In genomic region chr2:135687585-135687984, GRCm38 (mm10) we compare ENCODE assay signal across 27 mouse cellular contexts. TPM values are rescaled to one million over a fixed set of nuclear protein-coding genes. Genes with fewer than 3 reads are reported as not detected.
A peak's percentile ranks its signal among the peaks of the same experiment; 100 is the strongest.
DNase-seq lines count a peak whose midpoint lies in the region; ATAC-seq and TF ChIP-seq lines count a peak whose summit lies in the region.
"Had no signal": no experiment of that assay in that cellular context is flagged by ENCODE, and none has a peak within 500 bp of the region (broad histone marks: within the 10 kb centered on the region; RNA-seq: fewer than 3 reads in every experiment).

No protein-coding gene starts in this region.

- 80% methylated on average over 5 of the region's 5 CpGs for WGBS in intestine, embryonic 14.5 days
- 55% methylated on average over 5 of the region's 5 CpGs for WGBS in intestine, postnatal 0 days
- WGBS in lung, embryonic 15.5 days = 77% methylated on average over 5 of the region's 5 CpGs
- 75% methylated on average over 5 of the region's 5 CpGs for WGBS in lung, embryonic 16.5 days
- 77% methylated on average over 5 of the region's 5 CpGs for WGBS in stomach, embryonic 16.5 days
- 89% methylated on average over 5 of the region's 5 CpGs for WGBS in forebrain, embryonic 10.5 days

- peak; percentile 45 for DNase-seq in intestine, embryonic 14.5 days (ENCODE audit: low spot score)
- DNase-seq in lung, postnatal 4 days = no peak
- DNase-seq in thymus, postnatal 10 days (ENCODE audit: low spot score in 2 of 2) = no peak
- no peak for DNase-seq in forebrain, embryonic 10.5 days (ENCODE audit: extremely low spot score, low spot score)
- DNase-seq: adrenal gland, postnatal 10 days; cerebellum, adult 11 months; cerebellum, adult 9-11 months; embryo, embryonic 11 days; heart, postnatal 14 days; kidney, adult 18-20 months; kidney, postnatal 25 days; right cerebral cortex, postnatal 25 days had no signal

- H3K27ac ChIP-seq in intestine, embryonic 14.5 days (ENCODE audit: low read depth) = no peak overlapping the region
- H3K27ac ChIP-seq in intestine, postnatal 0 days (ENCODE audit: low read depth, low read length) = no peak overlapping the region
- H3K27ac ChIP-seq in lung, embryonic 15.5 days = no peak overlapping the region
- H3K27ac ChIP-seq in lung, embryonic 16.5 days (ENCODE audit: low read length) = peak overlapping the region; percentile 31; the same call in 1 of the 2 replicates
- H3K27ac ChIP-seq in stomach, embryonic 16.5 days (ENCODE audit: low read length) = no peak overlapping the region
- H3K27ac ChIP-seq in forebrain, embryonic 10.5 days = no peak overlapping the region
- H3K27ac ChIP-seq: embryonic facial prominence, embryonic 12.5 days; forebrain, embryonic 15.5 days; kidney, embryonic 15.5 days; layer of hippocampus, adult 2 months; left cerebral cortex, adult 2 months; limb, embryonic 13.5 days; midbrain, embryonic 12.5 days had no signal

- no peaks in the 10 kb centered on the region for H3K9me3 ChIP-seq in intestine, embryonic 14.5 days (ENCODE audit: control insufficient read depth, low read length)
- no peaks in the 10 kb centered on the region for H3K9me3 ChIP-seq in intestine, postnatal 0 days (ENCODE audit: control insufficient read depth)
- H3K9me3 ChIP-seq in lung, embryonic 15.5 days = no peaks in the 10 kb centered on the region
- H3K9me3 ChIP-seq in lung, embryonic 16.5 days (ENCODE audit: control insufficient read depth, low read length) = no peaks in the 10 kb centered on the region
- no peaks in the 10 kb centered on the region for H3K9me3 ChIP-seq in stomach, embryonic 16.5 days (replicated peaks; ENCODE audit: control insufficient read depth, low read length)
- H3K9me3 ChIP-seq in forebrain, embryonic 10.5 days = no peaks in the 10 kb centered on the region
- H3K9me3 ChIP-seq: embryonic facial prominence, embryonic 12.5 days; forebrain, embryonic 15.5 days; kidney, embryonic 15.5 days; limb, embryonic 13.5 days; midbrain, embryonic 12.5 days had no signal

- TF ChIP-seq CTCF in intestine, postnatal 0 days (IDR thresholded peaks at IDR 0.05; ENCODE audit: low read depth) = no peak

- no peak overlapping the region for H3K4me3 ChIP-seq in intestine, embryonic 14.5 days (ENCODE audit: low read depth, low read length)
- no peak overlapping the region for H3K4me3 ChIP-seq in intestine, postnatal 0 days (ENCODE audit: low read depth, low read length)
- no peak overlapping the region for H3K4me3 ChIP-seq in lung, embryonic 15.5 days
- no peak overlapping the region for H3K4me3 ChIP-seq in lung, embryonic 16.5 days (ENCODE audit: low read length)
- H3K4me3 ChIP-seq in stomach, embryonic 16.5 days (replicated peaks; ENCODE audit: low read length) = no peak overlapping the region
- no peak overlapping the region for H3K4me3 ChIP-seq in forebrain, embryonic 10.5 days
- H3K4me3 ChIP-seq: embryonic facial prominence, embryonic 12.5 days; forebrain, embryonic 15.5 days; kidney, embryonic 15.5 days; layer of hippocampus, adult 2 months; left cerebral cortex, adult 2 months; limb, embryonic 13.5 days; megakaryocyte, embryonic 14.5 days; midbrain, embryonic 12.5 days had no signal

- no peaks in the 10 kb centered on the region for H3K27me3 ChIP-seq in intestine, embryonic 14.5 days (replicated peaks; ENCODE audit: control insufficient read depth, insufficient read depth, low read length)
- no peaks in the 10 kb centered on the region for H3K27me3 ChIP-seq in intestine, postnatal 0 days (replicated peaks; ENCODE audit: control insufficient read depth, insufficient read depth, low read length)
- H3K27me3 ChIP-seq in lung, embryonic 15.5 days = no peaks in the 10 kb centered on the region
- H3K27me3 ChIP-seq in lung, embryonic 16.5 days (ENCODE audit: control insufficient read depth, insufficient read depth, low read depth, low read length) = no peaks in the 10 kb centered on the region
- H3K27me3 ChIP-seq in stomach, embryonic 16.5 days (ENCODE audit: control insufficient read depth, insufficient read depth, low read length) = no peaks in the 10 kb centered on the region
- no peaks in the 10 kb centered on the region for H3K27me3 ChIP-seq in forebrain, embryonic 10.5 days (ENCODE audit: poor library complexity, severe bottlenecking)
- H3K27me3 ChIP-seq: embryonic facial prominence, embryonic 12.5 days; forebrain, embryonic 15.5 days; limb, embryonic 13.5 days; megakaryocyte, embryonic 14.5 days; midbrain, embryonic 12.5 days; Patski had no signal

- no peaks in the 10 kb centered on the region for H3K36me3 ChIP-seq in intestine, embryonic 14.5 days (ENCODE audit: control insufficient read depth, insufficient read depth, low read length)
- H3K36me3 ChIP-seq in intestine, postnatal 0 days (ENCODE audit: control insufficient read depth, insufficient read depth) = no peaks in the 10 kb centered on the region
- no peaks in the 10 kb centered on the region for H3K36me3 ChIP-seq in lung, embryonic 15.5 days
- H3K36me3 ChIP-seq in lung, embryonic 16.5 days (ENCODE audit: control insufficient read depth, insufficient read depth, low read length) = no peaks in the 10 kb centered on the region
- no peaks in the 10 kb centered on the region for H3K36me3 ChIP-seq in stomach, embryonic 16.5 days (ENCODE audit: control insufficient read depth, insufficient read depth, low read length)
- peaks cover 6% of the 10 kb centered on the region for H3K36me3 ChIP-seq in forebrain, embryonic 10.5 days (replicated peaks)
- H3K36me3 ChIP-seq: embryonic facial prominence, embryonic 12.5 days; forebrain, embryonic 15.5 days; kidney, embryonic 15.5 days; limb, embryonic 13.5 days; midbrain, embryonic 12.5 days had no signal

- H3K4me2 ChIP-seq in intestine, embryonic 14.5 days (ENCODE audit: low read length) = no peak overlapping the region
- no peak overlapping the region for H3K4me2 ChIP-seq in intestine, postnatal 0 days (replicated peaks; ENCODE audit: low read depth)
- H3K4me2 ChIP-seq in lung, embryonic 15.5 days = no peak overlapping the region
- H3K4me2 ChIP-seq in lung, embryonic 16.5 days (ENCODE audit: low read depth, low read length) = no peak overlapping the region
- H3K4me2 ChIP-seq in stomach, embryonic 16.5 days (ENCODE audit: low read depth, low read length) = no peak overlapping the region
- H3K4me2 ChIP-seq: embryonic facial prominence, embryonic 12.5 days; forebrain, embryonic 15.5 days; kidney, embryonic 15.5 days; limb, embryonic 13.5 days; liver, embryonic 11.5 days; midbrain, embryonic 12.5 days had no signal

- no peak overlapping the region for H3K9ac ChIP-seq in intestine, embryonic 14.5 days (ENCODE audit: low read length)
- no peak overlapping the region for H3K9ac ChIP-seq in intestine, postnatal 0 days (ENCODE audit: low read depth, low read length)
- H3K9ac ChIP-seq in lung, embryonic 15.5 days = no peak overlapping the region
- H3K9ac ChIP-seq in lung, embryonic 16.5 days (ENCODE audit: low read length) = no peak overlapping the region
- H3K9ac ChIP-seq in stomach, embryonic 16.5 days (ENCODE audit: low read length) = no peak overlapping the region
- H3K9ac ChIP-seq: embryonic facial prominence, embryonic 12.5 days; forebrain, embryonic 15.5 days; kidney, embryonic 15.5 days; limb, embryonic 13.5 days; midbrain, embryonic 12.5 days had no signal

- ATAC-seq in intestine, embryonic 14.5 days (replicated peaks; ENCODE audit: low FRiP score, low TSS enrichment, low read depth) = no peak
- no peak for ATAC-seq in intestine, postnatal 0 days
- ATAC-seq in lung, embryonic 15.5 days (ENCODE audit: borderline replicate concordance, extremely low read depth, low FRiP score, low TSS enrichment) = peak; percentile 67; the same call in 1 of the 2 replicates
- peak; percentile 82 for ATAC-seq in lung, embryonic 16.5 days (ENCODE audit: low read depth)
- peak; percentile 77; the same call in 1 of the 2 replicates for ATAC-seq in stomach, embryonic 16.5 days (ENCODE audit: insufficient read depth, low FRiP score)
- ATAC-seq: forebrain, embryonic 15.5 days; hindbrain, embryonic 16.5 days; Patski had no signal

- H3K4me1 ChIP-seq in intestine, embryonic 14.5 days (replicated peaks; ENCODE audit: control insufficient read depth, insufficient read depth, low read length) = no peaks in the 10 kb centered on the region
- no peaks in the 10 kb centered on the region for H3K4me1 ChIP-seq in intestine, postnatal 0 days (replicated peaks; ENCODE audit: control insufficient read depth, insufficient read depth, low read length)
- peaks cover 5% of the 10 kb centered on the region; the same call in 1 of the 2 replicates for H3K4me1 ChIP-seq in lung, embryonic 15.5 days
- H3K4me1 ChIP-seq in lung, embryonic 16.5 days (replicated peaks; ENCODE audit: control insufficient read depth, insufficient read depth, low read length) = peaks cover 6% of the 10 kb centered on the region; the same call in 1 of the 2 replicates
- peaks cover 8% of the 10 kb centered on the region for H3K4me1 ChIP-seq in stomach, embryonic 16.5 days (ENCODE audit: control insufficient read depth, insufficient read depth, low read length)
- peaks cover 3% of the 10 kb centered on the region for H3K4me1 ChIP-seq in forebrain, embryonic 10.5 days
- H3K4me1 ChIP-seq: midbrain, embryonic 12.5 days had no signal

RNA-seq across cellular contexts. Expression of gene Plcb4, which starts 28.8 kb away (rescaled TPM):
- polyA plus RNA-seq in intestine, embryonic 14.5 days (2014; fragmentation: Nextera tagmentation; extraction: Ambion mirVana) = 16.8 and 19.4 TPM in 2 replicates
- 5.5 and 5.9 TPM in 2 replicates for polyA plus RNA-seq in intestine, postnatal 0 days (2015; fragmentation: Nextera tagmentation; extraction: Ambion mirVana)
- polyA plus RNA-seq in lung, embryonic 15.5 days (2015; fragmentation: Nextera tagmentation; extraction: Ambion mirVana) = 14.9 and 20.4 TPM in 2 replicates
- 16.4 and 22.1 TPM in 2 replicates for polyA plus RNA-seq in lung, embryonic 16.5 days (2015; fragmentation: Nextera tagmentation; extraction: Ambion mirVana)
- 22.2 and 25.3 TPM in 2 replicates for polyA plus RNA-seq in stomach, embryonic 16.5 days (2015; fragmentation: Nextera tagmentation; extraction: Ambion mirVana)
- polyA plus RNA-seq in forebrain, embryonic 10.5 days (2016; fragmentation: Nextera tagmentation; extraction: Ambion mirVana) = 15.9 and 16.0 TPM in 2 replicates

Comparison
In these comparisons a context has a peak if more than half of its experiments do, and no peak if none do; other contexts are left out.
1. ATAC-seq: peak in lung, embryonic 15.5 days (single experiment), lung, embryonic 16.5 days (single experiment) and stomach, embryonic 16.5 days (single experiment); none in intestine, embryonic 14.5 days (single experiment) and intestine, postnatal 0 days (single experiment).